Comparison of ENCODE assay signal across 8 mouse cellular contexts in the genomic region with DNA sequence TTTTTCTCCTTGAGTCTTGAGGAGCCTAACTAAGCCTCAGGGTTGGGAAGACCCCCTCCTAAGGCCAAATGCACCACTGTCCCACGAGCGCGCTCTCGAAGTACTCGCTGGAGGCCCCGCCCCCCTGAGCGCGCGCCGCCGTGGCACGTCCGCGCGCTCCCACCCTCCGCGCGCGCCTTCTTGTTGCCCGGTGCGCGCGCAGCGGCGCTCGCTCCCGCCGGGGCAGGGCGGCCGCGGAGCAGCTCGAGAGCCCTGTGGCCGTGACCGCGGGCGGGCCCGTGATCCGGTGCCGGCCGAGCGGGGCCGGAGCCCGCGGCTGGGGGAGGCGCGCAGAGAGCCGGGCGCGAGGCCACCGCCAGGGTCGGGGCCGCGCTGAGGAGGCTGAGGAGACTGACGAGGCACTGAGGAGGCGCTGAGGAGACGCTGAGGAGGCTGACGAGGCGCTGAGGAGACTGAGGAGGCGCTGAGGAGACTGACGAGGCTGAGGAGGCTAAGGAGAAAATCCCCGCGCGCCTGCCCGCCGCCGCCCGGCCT. TPM values are rescaled to one million over a fixed set of nuclear protein-coding genes. Genes with fewer than 3 reads are reported as not detected.
DNase-seq lines count a peak whose midpoint lies in the region; ATAC-seq and TF ChIP-seq lines count a peak whose summit lies in the region.

A gene (plus strand): TSS at position 207 of the 534 bp plus-strand sequence.

- peak; percentile 91 to 93 for DNase-seq in heart, postnatal 36 days
- DNase-seq in layer of hippocampus, adult 18-20 months (ENCODE audit: low spot score in 2 of 2), result peak; percentile 80 to 89
- DNase-seq in lung, adult 18-20 months, result peak; percentile 87 to 89
- DNase-seq in testis, postnatal 14 days (ENCODE audit: low spot score), result peak; percentile 85

- intact Hi-C loops in heart, postnatal 36 days (cut with DNase I), result loop anchor here (2.0 to 10.0 kb wide), 3 partner anchors 184 to 488 kb away; a partner anchor contains a TSS

- H3K4me3 ChIP-seq in E14TG2a.4 (replicated peaks; ENCODE audit: low read length), result peak within 1 kb of the TSS; percentile 88
- peak within 1 kb of the TSS; percentile 93 for H3K4me3 ChIP-seq in forebrain, embryonic 16.5 days (replicated peaks; ENCODE audit: low read length)

- no peak for TF ChIP-seq CTCF in E14TG2a.4 (conservative IDR thresholded peaks at IDR 0.05; ENCODE audit: low read length)

- no peaks in the 10 kb centered on the region for H3K36me3 ChIP-seq in E14TG2a.4 (ENCODE audit: insufficient read depth, low read length)
- H3K36me3 ChIP-seq in forebrain, embryonic 16.5 days (ENCODE audit: control insufficient read depth, insufficient read depth), result no peaks in the 10 kb centered on the region

- ATAC-seq in cerebellum, adult (ENCODE audit: insufficient number of reproducible peaks, low FRiP score, low TSS enrichment), result peak; percentile 92
- ATAC-seq in forebrain, embryonic 16.5 days, result peak; percentile 96
- ATAC-seq in neutrophil, adult 5-6 weeks (ENCODE audit: extremely low read depth, insufficient number of reproducible peaks, low FRiP score, poor library complexity, severe bottlenecking), result peak; percentile 81; the same call in 1 of the 2 replicates

- peak within 1 kb of the TSS; percentile 61 for H3K4me2 ChIP-seq in forebrain, embryonic 16.5 days (ENCODE audit: low read length)

- no peaks in the 10 kb centered on the region for H3K9me3 ChIP-seq in E14TG2a.4 (ENCODE audit: low read length)
- no peaks in the 10 kb centered on the region for H3K9me3 ChIP-seq in forebrain, embryonic 16.5 days (ENCODE audit: control insufficient read depth, low read length)

- H3K4me1 ChIP-seq in E14TG2a.4 (replicated peaks; ENCODE audit: low read depth, low read length), result peaks cover 17% of the 10 kb centered on the region
- peaks cover 19% of the 10 kb centered on the region for H3K4me1 ChIP-seq in forebrain, embryonic 16.5 days (replicated peaks; ENCODE audit: control insufficient read depth, insufficient read depth, low read length)

- under 1% methylated on average over 66 of the region's 67 CpGs for WGBS in forebrain, embryonic 16.5 days

- H3K27ac ChIP-seq in forebrain, embryonic 16.5 days (ENCODE audit: low read length), result peak within 1 kb of the TSS; percentile 99

- peak within 1 kb of the TSS; percentile 97 for H3K9ac ChIP-seq in forebrain, embryonic 16.5 days (replicated peaks; ENCODE audit: low read depth, low read length)

- H3K27me3 ChIP-seq in E14TG2a.4 (ENCODE audit: insufficient read depth, low read length), result peaks cover 25% of the 10 kb centered on the region
- no peaks in the 10 kb centered on the region for H3K27me3 ChIP-seq in forebrain, embryonic 16.5 days (replicated peaks; ENCODE audit: control insufficient read depth, insufficient read depth, low read length)

RNA-seq across cellular contexts. Expression of the gene that starts here (rescaled TPM):
- polyA plus RNA-seq in forebrain, embryonic 16.5 days (2015; fragmentation: Nextera tagmentation; extraction: Ambion mirVana), result 12.3 and 12.8 TPM in 2 replicates
- total RNA-seq in heart, postnatal 36 days (2021), result 10 to 100 TPM; 39.2 to 40.7 TPM
- 10 to 100 TPM; 65.4 to 67.7 TPM for total RNA-seq in layer of hippocampus, adult 18-20 months (2021)
- 1.4 and 1.6 TPM in 2 replicates for total RNA-seq in neutrophil, adult 5-6 weeks (2017)

Comparison
In these comparisons a context has a peak if more than half of its experiments do, and no peak if none do; other contexts are left out.
1. Peak in every context shown above with its lines: DNase-seq, ATAC-seq, H3K4me3 ChIP-seq and H3K27ac ChIP-seq.
2. RNA of the gene that starts here (total RNA-seq): 65.4 to 67.7 TPM in layer of hippocampus, adult 18-20 months and 39.2 to 40.7 TPM in heart, postnatal 36 days; 1.4 to 1.6 TPM in neutrophil, adult 5-6 weeks; every median in the first group is over 10 times any median in the second.